Mouse (Mus musculus) hindlimb bud, embryonic 11.5 days (tissue): Measurements from ENCODE around the gene Fgg.

Experiments
- DNase-seq: peaks from one replicate; pipeline ENCODE4 v3.0.0-alpha.2; 2012; ENCODE audit warnings: low read depth, low spot score; ENCODE audit errors: extremely low spot score

Fgg gene

GRCm38 (mm10) chr3:83007557-83007956 lies at the start of gene Fgg:
Gene Fgg (plus strand): TSS chr3:83007724.
- no peak for DNase-seq

- DNase-seq: no peak
Observed at GRCm38 (mm10) chr3:82971046-82971445, 36.5 kb upstream of the Fgg start.

- DNase-seq: no peak
Observed at GRCm38 (mm10) chr3:82980818-82981217, 26.7 kb upstream of the Fgg start.

- DNase-seq: no peak
Observed at GRCm38 (mm10) chr3:82981861-82982260, 25.7 kb upstream of the Fgg start.

- DNase-seq: no peak
Observed at GRCm38 (mm10) chr3:82984840-82985239, 22.7 kb upstream of the Fgg start.

- no peak for DNase-seq
Observed at GRCm38 (mm10) chr3:82991963-82992362, 15.6 kb upstream of the Fgg start.

- no peak for DNase-seq
Observed at GRCm38 (mm10) chr3:82992956-82993355, 14.6 kb upstream of the Fgg start.

GRCm38 (mm10) chr3:82995368-82995767 lies 12.2 kb upstream of the Fgg start:
- DNase-seq: peak; percentile 5

- no peak for DNase-seq
Observed at GRCm38 (mm10) chr3:82996656-82997055, 10.9 kb upstream of the Fgg start.

- peak; percentile 47 for DNase-seq
Observed at GRCm38 (mm10) chr3:82998772-82999463, 8.6 kb upstream of the Fgg start.

- DNase-seq: no peak
Observed at GRCm38 (mm10) chr3:82999995-83000394, 7.5 kb upstream of the Fgg start.

- DNase-seq: peak; percentile 39
Observed at GRCm38 (mm10) chr3:83002191-83002590, 5.3 kb upstream of the Fgg start.

GRCm38 (mm10) chr3:83003068-83003467 lies 4.5 kb upstream of the Fgg start:
- DNase-seq: no peak

- DNase-seq: no peak
Observed at GRCm38 (mm10) chr3:83004801-83005200, 2.7 kb upstream of the Fgg start.

GRCm38 (mm10) chr3:83010291-83010690 lies 2.8 kb downstream of the Fgg start:
- DNase-seq: no peak

GRCm38 (mm10) chr3:83011136-83011535 lies 3.6 kb downstream of the Fgg start:
- no peak for DNase-seq

GRCm38 (mm10) chr3:83011565-83011964 lies 4.0 kb downstream of the Fgg start:
- DNase-seq: no peak

GRCm38 (mm10) chr3:83012636-83013035 lies 5.1 kb downstream of the Fgg start:
- no peak for DNase-seq

GRCm38 (mm10) chr3:83013951-83014350 lies 6.4 kb downstream of the Fgg start:
- DNase-seq: no peak

GRCm38 (mm10) chr3:83016236-83016635 lies 8.7 kb downstream of the Fgg start:
- no peak for DNase-seq

- no peak for DNase-seq
Observed at GRCm38 (mm10) chr3:83020387-83020786, 12.9 kb downstream of the Fgg start.

- DNase-seq: no peak
Observed at GRCm38 (mm10) chr3:83021176-83021575, 13.7 kb downstream of the Fgg start.

GRCm38 (mm10) chr3:83025036-83025435 lies 17.5 kb downstream of the Fgg start:
- no peak for DNase-seq
